20 mouse cellular contexts compared by ENCODE assay signal in the genomic region with DNA sequence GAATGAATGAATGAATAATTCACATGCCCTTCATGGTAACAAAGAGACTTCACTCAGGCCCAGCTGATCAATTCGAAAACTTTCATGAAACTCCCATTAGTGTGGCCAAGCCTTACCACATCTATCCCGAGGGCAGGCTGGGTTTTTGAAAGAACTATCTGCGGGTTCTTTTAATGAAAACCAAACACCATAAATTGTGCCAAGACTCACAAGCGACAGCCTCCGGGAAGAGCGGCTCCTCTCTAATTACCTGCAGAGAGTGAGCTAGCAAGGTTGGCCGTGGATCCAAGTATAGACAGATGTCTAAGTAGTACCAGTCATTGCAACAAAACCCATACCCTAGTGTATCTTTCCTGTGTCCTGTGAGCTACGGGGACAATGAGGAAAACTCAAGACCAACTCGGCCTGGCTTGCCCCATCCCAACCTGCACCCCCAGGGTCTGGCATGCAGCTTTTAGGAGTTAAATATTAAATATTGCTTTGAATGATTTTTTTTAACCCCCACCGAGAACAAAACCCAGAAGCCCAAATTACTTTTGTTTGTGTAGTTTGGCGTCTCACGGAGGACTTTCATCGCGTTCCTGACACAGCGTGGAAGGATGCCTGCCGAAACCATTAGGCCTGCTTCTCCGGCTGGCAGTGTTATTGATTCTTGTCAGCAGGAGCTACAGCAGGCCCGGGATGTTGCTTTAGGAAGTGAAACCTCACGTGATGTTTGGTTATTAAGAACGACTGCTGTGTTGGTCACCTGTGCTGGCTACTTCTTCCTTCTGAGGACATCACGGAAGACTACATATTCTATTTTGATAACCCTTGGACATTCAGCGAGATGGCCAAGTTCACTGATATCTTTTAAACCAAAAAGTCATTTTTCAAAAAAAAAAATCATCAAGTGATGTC. TPM values are rescaled to one million over a fixed set of nuclear protein-coding genes. Genes with fewer than 3 reads are reported as not detected.
DNase-seq lines count a peak whose midpoint lies in the region; ATAC-seq lines count a peak whose summit lies in the region.
"Had no signal": no experiment of that assay in that cellular context is flagged by ENCODE, and none has a peak within 500 bp of the region (broad histone marks: within the 10 kb centered on the region; RNA-seq: fewer than 3 reads in every experiment).

No protein-coding gene starts in this region.

- peak; percentile 37 for DNase-seq in embryonic facial prominence, embryonic 11.5 days (ENCODE audit: low spot score)
- DNase-seq in fibroblast of lung, adult 2 months (ENCODE audit: low read depth): peak; percentile 42
- DNase-seq in mesoderm, embryonic 11.5 days (ENCODE audit: low read depth, low spot score): peak; percentile 40
- no peak for DNase-seq in cerebellum, adult 18-20 months
- no peak for DNase-seq in frontal cortex, postnatal 10 days (ENCODE audit: low spot score in 2 of 2)
- DNase-seq: adrenal gland, postnatal 10 days; cerebellum, adult 11-12 months; cerebellum, postnatal 25 days; gastrocnemius, postnatal 36 days; kidney, adult 11 months; liver, postnatal 0 days; lung, postnatal 10 days had no signal

- H3K9ac ChIP-seq in neural tube, embryonic 13.5 days: 0 out of 2 replicates have a peak overlapping the region, but pooled peaks have one; percentile 9
- no peak overlapping the region for H3K9ac ChIP-seq in neural tube, embryonic 15.5 days (replicated peaks)
- no peak overlapping the region for H3K9ac ChIP-seq in embryonic facial prominence, embryonic 11.5 days (replicated peaks; ENCODE audit: low read length)
- H3K9ac ChIP-seq: liver, postnatal 0 days had no signal

- H3K27ac ChIP-seq in neural tube, embryonic 13.5 days (replicated peaks): no peak overlapping the region
- H3K27ac ChIP-seq in neural tube, embryonic 15.5 days (replicated peaks): no peak overlapping the region
- no peak overlapping the region for H3K27ac ChIP-seq in embryonic facial prominence, embryonic 11.5 days (replicated peaks; ENCODE audit: low read depth, low read length)
- H3K27ac ChIP-seq: hindbrain, embryonic 10.5 days had no signal

- H3K27me3 ChIP-seq in neural tube, embryonic 13.5 days: no peaks in the 10 kb centered on the region
- no peaks in the 10 kb centered on the region for H3K27me3 ChIP-seq in neural tube, embryonic 15.5 days (replicated peaks)
- no peaks in the 10 kb centered on the region for H3K27me3 ChIP-seq in embryonic facial prominence, embryonic 11.5 days (ENCODE audit: control insufficient read depth, insufficient read depth, low read length)

- 67% methylated on average over 22 of the region's 22 CpGs for WGBS in neural tube, embryonic 13.5 days
- 61% methylated on average over 22 of the region's 22 CpGs for WGBS in neural tube, embryonic 15.5 days
- 49% methylated on average over 22 of the region's 22 CpGs for WGBS in embryonic facial prominence, embryonic 11.5 days

- H3K4me3 ChIP-seq in neural tube, embryonic 13.5 days: no peak overlapping the region
- H3K4me3 ChIP-seq in neural tube, embryonic 15.5 days (replicated peaks): no peak overlapping the region
- H3K4me3 ChIP-seq in embryonic facial prominence, embryonic 11.5 days (ENCODE audit: low read depth, low read length): no peak overlapping the region
- H3K4me3 ChIP-seq: hindbrain, embryonic 10.5 days had no signal

- ATAC-seq in neural tube, embryonic 13.5 days (ENCODE audit: low read depth): no peak
- no peak for ATAC-seq in neural tube, embryonic 15.5 days (ENCODE audit: low FRiP score)
- no peak for ATAC-seq in embryonic facial prominence, embryonic 11.5 days (replicated peaks; ENCODE audit: insufficient number of reproducible peaks, low FRiP score, low TSS enrichment, low read depth)
- ATAC-seq in monocyte, adult 5-6 weeks (replicated peaks; ENCODE audit: insufficient number of reproducible peaks, low FRiP score, low TSS enrichment, poor library complexity, severe bottlenecking): no peak
- ATAC-seq: activated CD4-positive, CD25-positive, alpha-beta regulatory T cell, adult 4 months; forebrain, embryonic 14.5 days; liver, postnatal 0 days; midbrain, embryonic 16.5 days had no signal

- H3K9me3 ChIP-seq in neural tube, embryonic 13.5 days: no peaks in the 10 kb centered on the region
- no peaks in the 10 kb centered on the region for H3K9me3 ChIP-seq in neural tube, embryonic 15.5 days (replicated peaks)
- H3K9me3 ChIP-seq in embryonic facial prominence, embryonic 11.5 days (replicated peaks; ENCODE audit: control insufficient read depth, low read length): no peaks in the 10 kb centered on the region
- H3K9me3 ChIP-seq: hindbrain, embryonic 10.5 days had no signal

- H3K4me1 ChIP-seq in neural tube, embryonic 13.5 days (replicated peaks): peaks cover 78% of the 10 kb centered on the region
- peaks cover 36% of the 10 kb centered on the region for H3K4me1 ChIP-seq in neural tube, embryonic 15.5 days
- H3K4me1 ChIP-seq in embryonic facial prominence, embryonic 11.5 days (ENCODE audit: control insufficient read depth, insufficient read depth, low read length): no peaks in the 10 kb centered on the region; the same call in none of the 2 replicates

- H3K36me3 ChIP-seq in neural tube, embryonic 13.5 days: no peaks in the 10 kb centered on the region
- H3K36me3 ChIP-seq in neural tube, embryonic 15.5 days: no peaks in the 10 kb centered on the region
- H3K36me3 ChIP-seq in embryonic facial prominence, embryonic 11.5 days (replicated peaks; ENCODE audit: control insufficient read depth, insufficient read depth, low read depth, low read length): no peaks in the 10 kb centered on the region
- H3K36me3 ChIP-seq: hindbrain, embryonic 10.5 days had no signal

- no peak overlapping the region for H3K4me2 ChIP-seq in neural tube, embryonic 13.5 days
- no peak overlapping the region for H3K4me2 ChIP-seq in neural tube, embryonic 15.5 days
- no peak overlapping the region for H3K4me2 ChIP-seq in embryonic facial prominence, embryonic 11.5 days (ENCODE audit: low read depth, low read length)

RNA-seq across cellular contexts. Expression of a gene that starts 28.1 kb away (rescaled TPM):
- polyA plus RNA-seq in neural tube, embryonic 13.5 days (2015; fragmentation: Nextera tagmentation; extraction: Ambion mirVana): 16.7 and 17.1 TPM in 2 replicates
- 7.5 and 7.7 TPM in 2 replicates for polyA plus RNA-seq in neural tube, embryonic 15.5 days (2015; fragmentation: Nextera tagmentation; extraction: Ambion mirVana)
- 39.9 and 44.5 TPM in 2 replicates for polyA plus RNA-seq in embryonic facial prominence, embryonic 11.5 days (2014; fragmentation: Nextera tagmentation; extraction: Ambion mirVana)
- 8.7 TPM in 1 of 3 replicates, not detected in the others for total RNA-seq in monocyte, adult 5-6 weeks (2017)
- total RNA-seq: megakaryocyte progenitor cell, adult 5-6 weeks had no signal

Comparison
In these comparisons a context has a peak if more than half of its experiments do, and no peak if none do; other contexts are left out.
1. DNase-seq: peak in embryonic facial prominence, embryonic 11.5 days (single experiment), fibroblast of lung, adult 2 months (single experiment) and mesoderm, embryonic 11.5 days (single experiment); none in cerebellum, adult 18-20 months (0 of 2) and frontal cortex, postnatal 10 days (0 of 2).